Mouse (Mus musculus) thymus, adult 2 months (tissue): ENCODE results near the gene Hsf2bp.

Experiments
- CTCF ChIP-seq: fragments of 200-500 bp; IDR thresholded peaks from 2 replicates; pipeline ENCODE4 v1.5.1; 2012; ENCODE audit warnings: mild to moderate bottlenecking, control low read depth, low read length, moderate library complexity, borderline replicate concordance; ENCODE audit not compliant: control insufficient read depth, poor library complexity, insufficient read depth; ENCODE audit errors: extremely low read depth
- POLR2A ChIP-seq: fragments of 200-500 bp; IDR thresholded peaks from 2 replicates; pipeline ENCODE4 v1.6.1; 2012; ENCODE audit warnings: mild to moderate bottlenecking, low read length, control low read depth, moderate library complexity; ENCODE audit not compliant: control insufficient read depth, poor library complexity, insufficient read depth; ENCODE audit errors: extremely low read depth

- TF ChIP-seq CTCF (no peak), POLR2A (no peak)
Observed at GRCm38 (mm10) chr17:32003251-32003650, 32.9 kb downstream of the Hsf2bp start.
